Mouse (Mus musculus): Measurements from ENCODE around the gene Ppt2. TPM values are rescaled to one million over a fixed set of nuclear protein-coding genes. Genes with fewer than 3 reads are reported as not detected.

Gene Ppt2
- polyA plus RNA-seq, 1 experiment = 16.6 TPM

GRCm38 (mm10) chr17:34585877-34586771 lies 42.2 kb downstream of the Ppt2 start:
- H3K4me3 ChIP-seq (replicated peaks; ENCODE audit: control insufficient read depth, low read depth, low read length) = no peak overlapping the region
- WGBS = 42% methylated on average over 32 of the region's 32 CpGs
- H3K4me1 ChIP-seq (ENCODE audit: control insufficient read depth, insufficient read depth, low read length) = no peaks in the 10 kb centered on the region; the same call in 1 of the 2 replicates
- no peak overlapping the region; the same call in 1 of the 2 replicates for H3K27ac ChIP-seq (ENCODE audit: control insufficient read depth, insufficient read depth, low read depth, low read length, poor library complexity)
- TF ChIP-seq CTCF (IDR thresholded peaks at IDR 0.05; ENCODE audit: control insufficient read depth, insufficient read depth, low read length) (no peak), POLR2A (IDR thresholded peaks at IDR 0.05; ENCODE audit: borderline replicate concordance, control insufficient read depth, low read depth, low read length) (no peak)

- no peak for TF ChIP-seq CTCF (IDR thresholded peaks at IDR 0.05; ENCODE audit: control insufficient read depth, insufficient read depth, low read length)
- TF ChIP-seq POLR2A (IDR thresholded peaks at IDR 0.05; ENCODE audit: borderline replicate concordance, control insufficient read depth, low read depth, low read length) = no peak
- H3K4me1 ChIP-seq (ENCODE audit: control insufficient read depth, insufficient read depth, low read length) = no peaks in the 10 kb centered on the region; the same call in 1 of the 2 replicates
- WGBS = 86% methylated on average over 8 of the region's 8 CpGs
- no peak overlapping the region for H3K4me3 ChIP-seq (replicated peaks; ENCODE audit: control insufficient read depth, low read depth, low read length)
- no peak overlapping the region for H3K27ac ChIP-seq (ENCODE audit: control insufficient read depth, insufficient read depth, low read depth, low read length, poor library complexity)
These were observed 43.2 kb downstream of the Ppt2 start for GRCm38 (mm10) chr17:34585121-34585520.

- WGBS = 82% methylated on average over 8 of the region's 8 CpGs
- H3K4me3 ChIP-seq (replicated peaks; ENCODE audit: control insufficient read depth, low read depth, low read length) = no peak overlapping the region
- no peak overlapping the region for H3K27ac ChIP-seq (ENCODE audit: control insufficient read depth, insufficient read depth, low read depth, low read length, poor library complexity)
These were observed 44.5 kb downstream of the Ppt2 start for GRCm38 (mm10) chr17:34583819-34584218.

GRCm38 (mm10) chr17:34583397-34583796 lies 44.9 kb downstream of the Ppt2 start:
- H3K4me3 ChIP-seq (replicated peaks; ENCODE audit: control insufficient read depth, low read depth, low read length) = no peak overlapping the region
- TF ChIP-seq POLR2A (IDR thresholded peaks at IDR 0.05; ENCODE audit: borderline replicate concordance, control insufficient read depth, low read depth, low read length) = no peak
- no peak overlapping the region for H3K27ac ChIP-seq (ENCODE audit: control insufficient read depth, insufficient read depth, low read depth, low read length, poor library complexity)
- 76% methylated on average over 7 of the region's 7 CpGs for WGBS
- no peaks in the 10 kb centered on the region; the same call in 1 of the 2 replicates for H3K4me1 ChIP-seq (ENCODE audit: control insufficient read depth, insufficient read depth, low read length)

More at GRCm38 (mm10) chr17:34583819-34584218, 44.5 kb downstream of the Ppt2 start:
- no peak for TF ChIP-seq POLR2A (IDR thresholded peaks at IDR 0.05; ENCODE audit: borderline replicate concordance, control insufficient read depth, low read depth, low read length)
- no peaks in the 10 kb centered on the region; the same call in 1 of the 2 replicates for H3K4me1 ChIP-seq (ENCODE audit: control insufficient read depth, insufficient read depth, low read length)

GRCm38 (mm10) chr17:34582528-34582927 lies 45.8 kb downstream of the Ppt2 start:
- Histone ChIP-seq H3K4me1 (ENCODE audit: control insufficient read depth, insufficient read depth, low read length) (peaks cover 2% of the 10 kb centered on the region; the same call in 1 of the 2 replicates), H3K4me3 (replicated peaks; ENCODE audit: control insufficient read depth, low read depth, low read length) (no peak overlapping the region), H3K27ac (ENCODE audit: control insufficient read depth, insufficient read depth, low read depth, low read length, poor library complexity) (no peak overlapping the region)
- no peak for TF ChIP-seq POLR2A (IDR thresholded peaks at IDR 0.05; ENCODE audit: borderline replicate concordance, control insufficient read depth, low read depth, low read length)
- TF ChIP-seq CTCF (IDR thresholded peaks at IDR 0.05; ENCODE audit: control insufficient read depth, insufficient read depth, low read length) = no peak
- 78% methylated on average over 12 of the region's 12 CpGs for WGBS

GRCm38 (mm10) chr17:34578070-34578469 lies 50.2 kb downstream of the Ppt2 start:
- H3K27ac ChIP-seq (ENCODE audit: control insufficient read depth, insufficient read depth, low read depth, low read length, poor library complexity) = no peak overlapping the region
- 77% methylated on average over 3 of the region's 3 CpGs for WGBS
- peaks cover 2% of the 10 kb centered on the region; the same call in 1 of the 2 replicates for H3K4me1 ChIP-seq (ENCODE audit: control insufficient read depth, insufficient read depth, low read length)
- TF ChIP-seq CTCF (IDR thresholded peaks at IDR 0.05; ENCODE audit: control insufficient read depth, insufficient read depth, low read length) (no peak), POLR2A (IDR thresholded peaks at IDR 0.05; ENCODE audit: borderline replicate concordance, control insufficient read depth, low read depth, low read length) (no peak)
- no peak overlapping the region for H3K4me3 ChIP-seq (replicated peaks; ENCODE audit: control insufficient read depth, low read depth, low read length)

GRCm38 (mm10) chr17:34576577-34576976 lies 51.7 kb downstream of the Ppt2 start:
- TF ChIP-seq CTCF (IDR thresholded peaks at IDR 0.05; ENCODE audit: control insufficient read depth, insufficient read depth, low read length) (no peak), POLR2A (IDR thresholded peaks at IDR 0.05; ENCODE audit: borderline replicate concordance, control insufficient read depth, low read depth, low read length) (no peak)
- WGBS = 56% methylated on average over 5 of the region's 5 CpGs
- no peak overlapping the region for H3K4me3 ChIP-seq (replicated peaks; ENCODE audit: control insufficient read depth, low read depth, low read length)
- peaks cover 2% of the 10 kb centered on the region; the same call in 1 of the 2 replicates for H3K4me1 ChIP-seq (ENCODE audit: control insufficient read depth, insufficient read depth, low read length)
- H3K27ac ChIP-seq (ENCODE audit: control insufficient read depth, insufficient read depth, low read depth, low read length, poor library complexity) = no peak overlapping the region

- TF ChIP-seq CTCF (IDR thresholded peaks at IDR 0.05; ENCODE audit: control insufficient read depth, insufficient read depth, low read length) (no peak), POLR2A (IDR thresholded peaks at IDR 0.05; ENCODE audit: borderline replicate concordance, control insufficient read depth, low read depth, low read length) (no peak)
- Histone ChIP-seq H3K4me1 (ENCODE audit: control insufficient read depth, insufficient read depth, low read length) (no peaks in the 10 kb centered on the region), H3K27ac (ENCODE audit: control insufficient read depth, insufficient read depth, low read depth, low read length, poor library complexity) (no peak overlapping the region), H3K4me3 (replicated peaks; ENCODE audit: control insufficient read depth, low read depth, low read length) (no peak overlapping the region)
- WGBS = 65% methylated on average over 15 of the region's 15 CpGs
These were observed 55.9 kb downstream of the Ppt2 start for GRCm38 (mm10) chr17:34572361-34572760.

Data from bone marrow, adult 2 months (tissue).